Mouse (Mus musculus) cerebellum, adult 2 months (tissue): ENCODE data around the gene Atp2b4. TPM values are rescaled to one million over a fixed set of nuclear protein-coding genes. Genes with fewer than 3 reads are reported as not detected.

Experiments
- DNase-seq, 2 experiments: peaks; one replicate each; pipeline ENCODE4 v3.0.0; 2021
- H3K27ac ChIP-seq: fragments of 200-500 bp; 2 replicates; pipeline ENCODE4 v1.5.1; 2012; ENCODE audit warnings: low read length, control low read depth, inconsistent platforms; ENCODE audit not compliant: insufficient read depth
- H3K27me3 ChIP-seq: fragments of 200-500 bp; 2 replicates; pipeline ENCODE4 v1.6.1; 2012; ENCODE audit warnings: inconsistent platforms, mild to moderate bottlenecking, low read length, moderate library complexity; ENCODE audit not compliant: control insufficient read depth, insufficient read depth
- H3K4me1 ChIP-seq: fragments of 200-500 bp; 2 replicates; pipeline ENCODE4 v1.6.1; 2011; ENCODE audit warnings: low read length; ENCODE audit not compliant: control insufficient read depth, insufficient read depth
- H3K4me3 ChIP-seq: fragments of 200-500 bp; replicated peaks from 2 replicates; pipeline ENCODE3; 2011; ENCODE audit warnings: mild to moderate bottlenecking, low read depth, low read length, control low read depth; ENCODE audit not compliant: insufficient read depth
- CTCF ChIP-seq: fragments of 200-500 bp; IDR thresholded peaks from 2 replicates; pipeline ENCODE4 v1.5.1; 2011; ENCODE audit warnings: low read depth, mild to moderate bottlenecking, control low read depth, low read length, moderate library complexity, borderline replicate concordance; ENCODE audit not compliant: insufficient read depth
- POLR2A ChIP-seq: fragments of 200-500 bp; IDR thresholded peaks from 2 replicates; pipeline ENCODE4 v1.6.1; 2011; ENCODE audit warnings: low read length, control low read depth, borderline replicate concordance; ENCODE audit not compliant: insufficient read depth
- WGBS: fragments of 180-500 bp; shearing (Covaris S2); methylation state at CpG from one replicate; pipeline ENCODE4 v1.1.7; 2018; 5-methylcytosine and 5-hydroxymethylcytosine counted together
- polyA plus RNA-seq: library from polyadenylated mRNA; depleted of rRNA; stranded (reverse); fragments of >200 nt; gene quantifications from 2 replicates; pipeline ENCODE4 v1.2.3, GENCODE M21; 2012; rRNA removed

Gene Atp2b4
- polyA plus RNA-seq, result 18.7 and 19.8 TPM in 2 replicates

DNA sequence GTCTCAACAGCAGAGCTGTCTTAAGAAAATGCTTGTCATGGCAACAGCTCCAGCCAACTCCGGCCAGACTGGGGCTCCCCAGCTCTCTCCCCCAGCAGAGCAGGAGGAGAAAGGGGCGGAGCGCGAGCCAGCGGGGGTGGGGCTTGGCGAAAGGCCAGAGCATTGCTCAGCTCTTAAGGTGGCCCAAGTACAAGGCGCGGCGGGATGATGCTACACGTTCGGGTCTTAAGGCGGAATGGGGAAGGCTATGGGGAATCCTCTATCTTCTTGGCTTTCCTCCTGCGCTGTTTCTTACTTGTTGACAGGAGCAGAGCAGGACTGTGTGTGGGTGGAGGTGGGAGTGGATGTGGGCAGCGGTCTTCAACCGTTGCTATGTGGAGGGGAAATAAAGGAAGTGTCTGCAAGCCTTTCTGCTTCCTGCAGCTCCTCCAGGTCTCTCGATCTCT, at the start of gene Atp2b4:
Atp2b4 (minus strand) TSS at position 94 of the 446 bp plus-strand sequence.
- TF ChIP-seq POLR2A (no peak), CTCF (no peak)
- peak within 1 kb of the TSS; percentile 69 for H3K4me3 ChIP-seq
- peak within 1 kb of the TSS; percentile 26; the same call in 1 of the 2 replicates for H3K27ac ChIP-seq
- DNase-seq, result peak; percentile 91 to 94
- 1% methylated on average over 16 of the region's 16 CpGs for WGBS
- no peaks in the 10 kb centered on the region for H3K27me3 ChIP-seq
- peaks cover 9% of the 10 kb centered on the region; the same call in 1 of the 2 replicates for H3K4me1 ChIP-seq

DNA sequence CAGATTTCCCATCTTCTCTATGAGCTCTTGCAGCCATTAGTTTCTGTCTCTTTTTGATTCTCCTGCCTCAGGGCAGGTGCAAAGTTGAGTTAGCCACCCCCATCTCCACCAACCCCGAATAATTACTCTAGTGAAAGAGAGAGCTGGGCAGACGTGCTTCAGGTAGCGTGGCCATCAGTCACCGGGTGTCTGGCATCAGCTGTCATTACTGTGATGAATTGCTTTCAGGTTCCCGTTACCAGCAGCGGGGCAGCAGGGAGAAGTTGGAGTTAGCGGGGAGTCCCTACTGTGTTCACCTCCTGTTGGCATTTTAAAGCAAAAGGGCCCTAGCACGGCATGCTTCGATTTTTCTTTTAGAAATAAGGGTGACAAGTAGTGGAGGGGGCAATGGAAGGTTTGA, 43.9 kb upstream of the Atp2b4 start:
- 19% methylated on average over 9 of the region's 9 CpGs for WGBS
- no peaks in the 10 kb centered on the region for H3K27me3 ChIP-seq
- no peak overlapping the region for H3K27ac ChIP-seq
- H3K4me1 ChIP-seq, result no peaks in the 10 kb centered on the region; the same call in 1 of the 2 replicates
- TF ChIP-seq CTCF (no peak), POLR2A (no peak)
- no peak for DNase-seq
- H3K4me3 ChIP-seq, result no peak overlapping the region

DNA sequence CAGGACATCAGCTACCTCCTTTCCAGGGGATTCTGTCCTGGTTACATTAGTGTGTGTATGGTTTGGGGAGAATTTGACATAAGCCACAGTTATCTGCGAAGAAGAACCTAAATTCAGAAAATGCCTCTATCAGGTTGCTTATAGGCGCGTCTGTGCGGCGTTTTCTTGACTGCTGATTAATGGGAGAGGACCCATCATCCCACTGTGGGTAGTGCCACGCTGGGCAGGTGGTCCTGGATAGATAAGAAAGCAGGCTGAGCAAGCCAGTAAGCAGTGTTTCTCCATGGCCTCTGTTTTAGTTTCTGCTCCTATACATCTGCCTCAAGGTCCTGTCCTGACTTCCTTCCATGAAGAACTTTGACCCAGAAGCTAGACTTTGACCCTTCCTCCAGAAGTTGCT, 43.1 kb upstream of the Atp2b4 start:
- DNase-seq, result no peak
- H3K27me3 ChIP-seq, result no peaks in the 10 kb centered on the region
- WGBS, result 96% methylated on average over 6 of the region's 6 CpGs
- TF ChIP-seq CTCF, result no peak
- no peak for TF ChIP-seq POLR2A
- H3K27ac ChIP-seq, result no peak overlapping the region
- H3K4me1 ChIP-seq, result no peaks in the 10 kb centered on the region; the same call in 1 of the 2 replicates
- no peak overlapping the region for H3K4me3 ChIP-seq

DNA sequence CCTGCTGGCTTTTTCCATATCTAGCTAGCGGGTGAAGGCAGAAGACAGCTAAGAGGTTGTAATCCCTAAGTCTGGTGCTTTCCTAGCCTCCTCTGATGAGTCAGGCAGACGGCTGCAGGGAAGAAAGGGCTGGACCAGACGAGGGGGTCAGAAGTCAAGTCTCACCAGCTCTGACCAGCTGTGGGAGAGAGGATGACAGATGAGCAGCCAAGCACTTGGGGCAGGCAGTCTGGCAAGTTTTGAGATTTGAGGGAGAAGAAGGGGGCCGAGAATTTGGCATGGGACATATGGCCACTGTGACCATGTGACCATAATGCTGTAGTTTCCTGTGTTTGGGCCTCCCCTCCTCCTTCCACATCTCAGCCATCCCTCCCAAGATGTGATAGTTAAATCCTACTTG, 42.5 kb upstream of the Atp2b4 start:
- WGBS, result 89% methylated on average over 4 of the region's 4 CpGs

DNA sequence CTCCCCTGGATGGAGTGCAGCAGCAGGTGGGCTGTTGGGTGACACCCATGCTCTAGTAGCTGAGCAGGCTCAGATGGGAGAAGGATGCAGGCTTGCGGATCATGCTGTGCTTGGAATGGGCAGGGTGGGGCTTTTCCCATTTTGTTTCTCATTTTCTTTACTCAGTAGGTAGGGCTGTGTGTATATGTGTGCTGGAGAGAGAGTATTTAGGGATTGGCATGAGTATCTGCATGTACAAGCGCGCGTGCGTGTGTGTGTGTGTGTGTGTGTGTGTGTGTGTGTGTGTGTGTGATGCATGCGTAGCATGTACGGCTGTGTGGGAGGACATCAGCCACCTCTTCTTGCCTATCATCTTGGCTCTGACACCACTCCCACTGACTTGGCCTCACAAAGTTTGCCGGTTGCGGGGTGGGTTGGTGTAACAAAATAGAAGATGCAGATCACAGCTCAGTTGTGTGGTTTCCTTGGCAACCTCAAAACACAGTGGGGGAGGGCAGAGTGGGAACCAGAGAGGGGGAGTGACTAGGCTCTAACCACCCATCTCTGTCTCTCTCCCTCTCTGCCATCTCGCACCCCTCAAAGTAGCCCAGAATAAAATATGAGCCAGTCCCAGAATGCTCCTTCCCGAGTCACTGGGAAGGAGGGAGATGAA, 41.4 kb upstream of the Atp2b4 start:
- 75% methylated on average over 11 of the region's 11 CpGs for WGBS
- TF ChIP-seq POLR2A (no peak), CTCF (no peak)
- Histone ChIP-seq H3K4me3 (no peak overlapping the region), H3K27ac (no peak overlapping the region), H3K27me3 (no peaks in the 10 kb centered on the region), H3K4me1 (no peaks in the 10 kb centered on the region; the same call in 1 of the 2 replicates)
- DNase-seq, result no peak

More for the DNA sequence above, 42.5 kb upstream of the Atp2b4 start:
- TF ChIP-seq CTCF (no peak), POLR2A (no peak)
- H3K4me3 ChIP-seq, result no peak overlapping the region
- no peak overlapping the region for H3K27ac ChIP-seq
- no peaks in the 10 kb centered on the region; the same call in 1 of the 2 replicates for H3K4me1 ChIP-seq
- H3K27me3 ChIP-seq, result no peaks in the 10 kb centered on the region
- no peak for DNase-seq

DNA sequence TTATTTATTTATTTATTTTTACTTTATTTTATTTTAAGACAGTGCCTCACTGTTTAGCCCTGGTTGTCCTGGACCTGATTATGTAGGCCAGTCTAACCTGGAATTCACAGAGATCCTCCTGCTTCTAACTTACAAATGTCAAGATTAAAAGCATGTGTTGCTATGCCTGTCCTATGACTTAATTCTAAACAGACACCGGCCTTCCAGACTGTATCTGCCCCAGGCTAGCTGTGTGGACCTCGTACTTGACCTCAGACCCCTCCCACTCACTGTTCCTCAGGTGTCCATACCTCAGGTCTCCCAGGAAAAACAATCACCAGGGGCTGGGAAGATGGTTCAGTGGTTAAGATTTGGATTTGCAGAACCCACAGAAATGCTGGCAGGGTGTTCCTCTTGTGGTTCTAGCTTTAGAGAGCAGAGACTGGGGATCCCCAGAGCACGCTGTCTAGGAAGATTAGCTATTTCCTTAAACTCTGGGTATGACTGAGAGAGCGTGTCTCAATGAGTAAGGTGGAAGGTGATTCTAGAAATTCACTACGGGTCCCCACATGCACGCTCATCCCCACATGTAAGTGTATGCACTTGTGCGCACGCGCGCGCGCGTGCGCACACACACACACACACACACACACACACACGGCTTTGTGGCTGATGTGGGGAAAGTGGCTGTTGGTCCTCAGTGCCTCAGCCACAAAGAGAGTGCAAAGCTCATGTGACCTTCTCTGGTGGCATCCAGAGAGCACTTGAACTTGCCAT, 40.5 kb upstream of the Atp2b4 start:
- no peak overlapping the region for H3K27ac ChIP-seq
- H3K4me3 ChIP-seq, result no peak overlapping the region
- H3K27me3 ChIP-seq, result no peaks in the 10 kb centered on the region
- DNase-seq, result no peak
- WGBS, result 96% methylated on average over 15 of the region's 15 CpGs
- TF ChIP-seq POLR2A, result no peak
- no peak for TF ChIP-seq CTCF
- H3K4me1 ChIP-seq, result no peaks in the 10 kb centered on the region; the same call in 1 of the 2 replicates

DNA sequence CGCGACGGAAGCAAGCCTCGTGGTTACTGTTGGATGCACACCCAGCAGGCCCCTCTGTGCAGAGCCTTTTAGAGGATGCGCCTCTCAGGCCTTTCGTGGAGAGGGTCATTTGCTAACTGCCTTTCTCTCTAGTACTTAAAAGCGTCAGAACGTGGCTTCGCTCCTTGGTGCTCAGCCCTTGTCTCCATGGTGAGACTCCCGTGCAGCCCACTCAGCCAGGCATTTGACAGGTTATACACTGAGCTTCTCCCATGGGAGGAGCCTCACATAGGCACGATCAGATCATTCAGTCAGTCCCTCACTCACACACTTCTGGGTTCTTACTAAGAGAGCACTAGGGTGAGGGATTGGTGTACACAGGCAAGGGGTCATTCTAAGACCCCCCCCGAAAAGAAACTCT, 39.7 kb upstream of the Atp2b4 start:
- TF ChIP-seq POLR2A (no peak), CTCF (no peak)
- Histone ChIP-seq H3K4me3 (no peak overlapping the region), H3K27me3 (no peaks in the 10 kb centered on the region), H3K4me1 (no peaks in the 10 kb centered on the region; the same call in 1 of the 2 replicates), H3K27ac (no peak overlapping the region)
- WGBS, result 70% methylated on average over 12 of the region's 12 CpGs
- no peak for DNase-seq

DNA sequence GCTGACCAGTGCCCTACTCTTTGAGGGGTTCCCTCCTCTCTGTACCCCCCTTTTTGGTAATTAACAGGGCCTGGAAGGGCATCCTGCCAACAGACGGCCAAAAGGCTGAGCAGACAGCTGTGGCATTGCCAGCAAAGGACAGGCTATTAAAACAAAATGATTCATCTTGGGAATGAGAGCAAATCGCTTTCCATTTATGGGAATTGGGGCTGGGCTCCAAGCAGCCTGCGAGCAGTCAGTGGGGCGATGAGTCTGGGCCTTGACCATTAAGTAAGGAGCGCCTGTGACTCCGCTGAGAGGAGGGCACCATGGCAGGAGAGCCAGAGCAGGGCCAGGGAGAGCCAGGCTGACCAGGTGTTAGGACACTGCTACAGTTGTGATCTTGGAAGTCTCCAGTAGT, 33.5 kb upstream of the Atp2b4 start:
- TF ChIP-seq CTCF, result no peak
- TF ChIP-seq POLR2A, result no peak
- no peak overlapping the region for H3K4me3 ChIP-seq
- peak in 1 of 2 experiments; percentile 18 for DNase-seq
- H3K27ac ChIP-seq, result no peak overlapping the region
- no peaks in the 10 kb centered on the region for H3K27me3 ChIP-seq
- WGBS, result 39% methylated on average over 6 of the region's 6 CpGs
- H3K4me1 ChIP-seq, result peaks cover 2% of the 10 kb centered on the region; the same call in 1 of the 2 replicates
